Mouse (Mus musculus): Measurements from ENCODE around the gene Zfp513.

Zfp513 gene

GRCm38 (mm10) chr5:31162462-31162861, 39.6 kb downstream of the Zfp513 start:
- DNase-seq = no peak

DNA sequence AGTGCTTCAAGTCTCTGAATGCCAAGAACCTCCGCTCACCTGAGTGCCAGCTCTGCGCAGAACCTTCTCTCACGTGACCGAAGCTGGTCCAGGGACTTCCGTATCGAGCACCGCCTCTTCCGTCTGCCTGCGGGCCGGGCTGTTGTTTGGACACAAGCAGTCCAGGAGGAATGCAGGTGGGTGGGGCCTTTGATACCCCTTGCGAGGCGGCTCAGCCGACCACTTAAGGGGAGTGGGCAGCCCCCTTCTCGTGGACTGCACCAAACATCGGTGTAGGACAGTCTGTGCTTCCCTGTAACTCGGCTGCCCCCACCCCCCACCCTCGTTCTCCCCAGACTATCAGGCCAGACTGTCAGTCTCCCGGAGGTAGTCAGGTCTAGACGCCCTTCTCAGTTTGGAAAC, 48.0 kb downstream of the Zfp513 start, which contains the start of gene Mpv17:
Gene Mpv17 (minus strand): TSS at position 100 of the 402 bp plus-strand sequence.
- peak; percentile 77 for DNase-seq

DNA sequence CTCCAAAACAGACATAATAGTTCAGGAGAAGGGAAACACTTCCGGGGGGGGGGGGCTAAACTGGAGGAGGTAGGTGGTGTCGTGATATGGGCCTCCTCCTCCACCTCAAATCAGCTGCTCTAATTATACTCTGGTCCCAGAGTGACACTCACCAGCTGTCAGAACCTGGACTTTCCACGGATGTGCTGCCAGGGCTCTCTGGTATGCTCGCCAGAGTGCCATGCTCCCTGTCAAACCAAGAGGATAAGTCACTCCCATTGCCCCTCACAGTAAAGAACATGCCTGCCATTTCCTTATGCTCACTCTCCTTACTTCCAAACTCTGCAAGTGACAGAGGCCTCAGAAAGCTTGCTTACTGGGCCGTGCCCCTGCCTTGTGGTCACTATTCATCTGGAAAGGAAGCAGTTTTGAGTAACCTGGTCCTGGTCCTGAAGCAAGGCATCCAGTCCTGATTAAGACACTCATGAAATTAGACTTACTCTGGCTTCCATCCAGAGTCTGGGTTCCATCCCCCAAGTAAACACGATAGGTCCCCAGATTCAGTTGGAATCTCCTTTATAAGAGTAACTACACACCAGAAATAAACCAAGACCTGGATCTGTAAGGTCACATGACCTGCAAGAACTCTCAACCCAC, 48.5 kb downstream of the Zfp513 start:
- DNase-seq = peak; percentile 16

GRCm38 (mm10) chr5:31151746-31152145, 50.4 kb downstream of the Zfp513 start:
- peak; percentile 53 for DNase-seq

DNA sequence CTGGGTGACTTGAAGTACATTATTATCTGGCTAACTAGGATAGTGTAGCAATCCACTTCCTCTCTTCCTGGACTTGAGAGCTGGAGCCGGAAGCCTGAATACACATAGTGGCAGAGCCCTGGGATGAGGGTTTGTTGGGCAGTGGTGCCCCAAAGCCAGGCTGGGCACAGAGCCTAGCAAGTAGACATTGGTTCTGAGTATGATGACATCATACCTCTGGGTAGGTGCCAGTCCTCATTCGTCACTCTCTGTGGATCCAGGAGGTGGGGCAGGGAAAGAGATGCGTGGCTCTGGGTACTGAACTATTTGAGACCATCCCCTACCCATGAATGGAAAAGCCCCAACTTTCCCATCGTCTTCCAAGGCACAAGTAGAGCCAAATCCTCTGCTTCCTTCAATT, 52.3 kb downstream of the Zfp513 start:
- no peak for DNase-seq

All from cerebellum, adult 11 months (tissue).